Mouse (Mus musculus) embryonic facial prominence, embryonic 11.5 days (tissue): ENCODE data around the gene Phf14. TPM values are rescaled to one million over a fixed set of nuclear protein-coding genes. Genes with fewer than 3 reads are reported as not detected.
"Not testable (repeated sequence)": the region's sequence is repeated elsewhere in the genome, so short reads cannot be mapped to it uniquely, and the experiment has no call there.

ENCODE experiments used
- ATAC-seq: fragments of 200-750 bp; cut with Nextera tagmentation; replicated peaks from 2 replicates; pipeline ENCODE4 v1.8.0; 2017; ENCODE audit warnings: low read depth; ENCODE audit not compliant: insufficient number of reproducible peaks, low FRiP score, low TSS enrichment
- DNase-seq: peaks from one replicate; pipeline ENCODE4 v3.0.0-alpha.2; 2015; ENCODE audit warnings: low spot score
- H3K27ac ChIP-seq: fragments of 300-500 bp; sonication (generic); replicated peaks from 2 replicates; pipeline ENCODE4 v1.5.1; 2014; ENCODE audit warnings: mild to moderate bottlenecking, low read depth, low read length, control low read depth
- H3K27me3 ChIP-seq: fragments of 300-500 bp; sonication (generic); 2 replicates; pipeline ENCODE4 v1.6.1; 2014; ENCODE audit warnings: mild to moderate bottlenecking, low read length, moderate library complexity, mixed read lengths; ENCODE audit not compliant: control insufficient read depth, insufficient read depth
- H3K36me3 ChIP-seq: fragments of 300-500 bp; sonication (generic); replicated peaks from 2 replicates; pipeline ENCODE4 v1.6.1; 2014; ENCODE audit warnings: low read depth, mild to moderate bottlenecking, low read length, moderate library complexity, mixed read lengths; ENCODE audit not compliant: control insufficient read depth, insufficient read depth
- H3K4me1 ChIP-seq: fragments of 300-500 bp; sonication (generic); 2 replicates; pipeline ENCODE4 v1.6.1; 2014; ENCODE audit warnings: low read length, mixed read lengths; ENCODE audit not compliant: control insufficient read depth, insufficient read depth
- H3K4me2 ChIP-seq: fragments of 300-500 bp; sonication (generic); 2 replicates; pipeline ENCODE4 v1.6.1; 2014; ENCODE audit warnings: low read depth, mild to moderate bottlenecking, control low read depth, low read length, moderate library complexity
- H3K4me3 ChIP-seq: fragments of 300-500 bp; sonication (generic); 2 replicates; pipeline ENCODE4 v1.5.1; 2014; ENCODE audit warnings: low read depth, low read length, control low read depth
- H3K9ac ChIP-seq: fragments of 300-500 bp; sonication (generic); replicated peaks from 2 replicates; pipeline ENCODE4 v1.6.1; 2014; ENCODE audit warnings: mild to moderate bottlenecking, control low read depth, low read length
- H3K9me3 ChIP-seq: fragments of 300-500 bp; sonication (generic); replicated peaks from 2 replicates; pipeline ENCODE4 v1.6.1; 2016; ENCODE audit warnings: mild to moderate bottlenecking, low read length, inconsistent platforms, mixed read lengths; ENCODE audit not compliant: control insufficient read depth
- WGBS: fragments of 180-500 bp; shearing (Covaris S2); extraction: QIAGEN DNeasy Blood & Tissue Kit; methylation state at CpG from one replicate; pipeline ENCODE4 v1.1.7; 2014; 5-methylcytosine and 5-hydroxymethylcytosine counted together
- polyA plus RNA-seq: library from polyadenylated mRNA; unstranded; fragments of >200 nt; fragmentation: Nextera tagmentation; extraction: Ambion mirVana; gene quantifications from 2 replicates; pipeline ENCODE4 v1.2.1, GENCODE M21; 2014

The Phf14 gene
- polyA plus RNA-seq, result 88.1 and 106 TPM in 2 replicates

DNA sequence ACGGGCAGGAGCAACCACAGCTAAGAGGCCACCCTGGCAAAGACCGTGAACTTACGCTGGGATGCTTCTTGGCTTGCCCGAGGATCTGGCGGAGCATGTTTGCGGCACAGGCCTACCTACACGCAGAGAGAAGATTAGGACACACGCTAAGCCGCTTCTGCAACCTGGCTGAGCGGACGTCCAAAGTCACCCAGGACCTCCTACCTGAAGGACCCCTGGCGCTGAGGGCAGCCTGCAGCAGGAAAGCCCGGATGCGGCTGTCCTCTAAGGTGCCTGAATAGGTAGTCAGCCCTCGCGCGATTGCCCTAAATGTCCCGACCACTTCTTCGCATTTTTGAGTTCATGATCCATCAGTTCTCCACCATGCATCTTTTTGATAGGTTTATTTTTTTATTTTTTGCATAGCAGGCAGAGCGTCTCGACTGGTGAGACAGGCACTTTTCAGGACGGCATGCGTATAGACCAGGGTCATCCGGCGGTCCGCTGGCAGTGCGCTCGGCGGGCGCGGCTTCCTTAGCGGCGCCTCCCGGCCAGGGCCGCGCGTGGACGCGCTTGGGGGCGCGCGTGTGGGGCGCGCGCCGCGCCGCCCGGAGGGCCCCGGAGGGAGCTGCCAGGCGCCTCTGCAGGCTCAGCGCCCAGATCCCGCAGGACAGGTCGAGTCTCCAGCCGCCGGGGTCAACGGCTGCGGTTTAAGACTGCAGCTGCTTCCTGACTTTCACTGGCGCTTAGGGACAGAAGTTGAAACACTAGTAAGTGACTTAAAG lies at the start of gene Phf14, which contains the start of gene Ndufa4:
TSS of gene Phf14 (plus strand) at position 541 of the 764 bp plus-strand sequence.
TSS of gene Ndufa4 (minus strand) at position 229 of the 764 bp plus-strand sequence.
- H3K36me3 ChIP-seq, result peaks cover 3% of the 10 kb centered on the region
- DNase-seq, result peak; percentile 89
- peak within 1 kb of the TSS; percentile 87 for H3K9ac ChIP-seq
- peak within 1 kb of the TSS; percentile 50 for H3K4me2 ChIP-seq
- H3K4me1 ChIP-seq, result no peaks in the 10 kb centered on the region
- no peaks in the 10 kb centered on the region for H3K27me3 ChIP-seq
- H3K9me3 ChIP-seq, result no peaks in the 10 kb centered on the region
- peak within 1 kb of the TSS; percentile 79 for H3K4me3 ChIP-seq
- ATAC-seq, result peak; percentile 98
- under 1% methylated on average over 58 of the region's 59 CpGs for WGBS
- H3K27ac ChIP-seq, result peak within 1 kb of the TSS; percentile 22

DNA sequence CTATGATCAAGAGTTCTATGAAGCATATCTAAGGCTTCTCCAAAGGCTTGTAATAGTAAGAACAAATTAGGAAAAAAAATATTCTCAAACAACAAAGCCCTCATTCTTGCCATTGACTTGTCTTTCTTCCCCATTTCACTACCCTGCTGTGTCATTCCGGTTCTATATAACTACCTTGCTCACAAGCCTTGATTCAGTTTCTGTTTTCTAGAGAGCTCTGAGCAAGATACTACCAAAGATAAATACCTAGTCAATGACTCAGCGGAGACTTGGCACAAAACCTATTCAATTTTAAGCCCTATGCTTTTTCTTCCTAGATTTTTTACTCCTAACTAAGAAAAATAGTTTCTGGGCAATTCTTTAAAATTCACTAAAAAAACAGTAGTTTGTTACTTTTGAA lies 32.2 kb upstream of the Phf14 start:
- not testable (repeated sequence) for H3K27ac ChIP-seq, H3K4me3 ChIP-seq, DNase-seq, H3K4me1 ChIP-seq, H3K36me3 ChIP-seq, ATAC-seq, H3K27me3 ChIP-seq, H3K9ac ChIP-seq, H3K4me2 ChIP-seq, H3K9me3 ChIP-seq
- WGBS, result no CpG with 5 or more reads among the region's 2 CpGs

DNA sequence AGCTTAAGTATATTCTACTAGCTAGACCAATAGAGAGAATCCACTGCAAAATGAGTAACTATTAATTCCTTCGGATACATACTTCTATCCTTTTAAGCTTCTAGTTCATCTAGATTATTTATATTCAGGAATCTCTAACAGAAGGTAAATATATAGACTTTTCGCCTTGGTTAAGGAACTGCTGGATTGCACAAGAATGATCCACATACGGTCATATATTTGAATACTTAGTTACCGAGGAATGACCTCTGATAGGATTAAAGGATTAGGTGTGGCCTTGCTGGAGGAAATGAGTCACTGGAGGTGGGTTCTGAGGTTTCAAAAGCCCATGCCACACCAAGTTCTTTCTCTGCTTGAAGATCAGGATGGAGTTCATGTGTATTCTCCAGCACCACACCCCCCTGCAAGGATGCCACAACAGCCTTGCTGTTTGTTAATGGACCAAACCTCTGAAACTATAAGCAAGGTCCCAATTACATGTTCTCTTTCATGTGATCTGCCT lies 6.7 kb upstream of the Phf14 start:
- Histone ChIP-seq H3K36me3 (peaks cover 3% of the 10 kb centered on the region), H3K4me1 (no peaks in the 10 kb centered on the region), H3K9ac (no peak overlapping the region), H3K4me2 (no peak overlapping the region), H3K4me3 (no peak overlapping the region), H3K27ac (no peak overlapping the region), H3K9me3 (no peaks in the 10 kb centered on the region), H3K27me3 (no peaks in the 10 kb centered on the region)
- DNase-seq (no peak), ATAC-seq (no peak)
- WGBS, result 82% methylated on average over 4 of the region's 4 CpGs

DNA sequence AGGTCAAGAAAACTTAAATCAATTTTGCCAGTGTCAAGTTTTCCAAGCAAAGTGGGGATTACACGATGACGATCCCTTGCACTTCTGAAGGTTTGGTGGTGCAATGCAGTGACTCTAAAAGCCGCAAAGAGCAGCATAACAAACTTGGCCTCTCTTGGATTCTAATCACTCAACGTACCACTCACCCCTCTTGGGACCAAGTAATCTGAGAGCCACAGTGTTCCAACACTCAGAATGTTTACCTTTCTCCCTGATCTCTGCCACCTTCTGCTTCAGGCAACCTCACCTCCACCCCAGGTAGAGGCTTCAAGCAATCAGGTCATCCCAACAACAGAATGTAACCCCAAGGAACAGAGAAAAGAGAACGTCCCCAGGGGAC lies 730 bp upstream of the Phf14 start:
- Histone ChIP-seq H3K4me3 (peak overlapping the region; percentile 79), H3K9me3 (no peaks in the 10 kb centered on the region), H3K9ac (peak overlapping the region; percentile 87), H3K4me1 (no peaks in the 10 kb centered on the region), H3K4me2 (peak overlapping the region; percentile 50), H3K27me3 (no peaks in the 10 kb centered on the region), H3K36me3 (peaks cover 3% of the 10 kb centered on the region), H3K27ac (peak overlapping the region; percentile 22; the same call in 1 of the 2 replicates)
- ATAC-seq (peak; percentile 58), DNase-seq (peak; percentile 19)
- WGBS, result 0% methylated on average over 5 of the region's 5 CpGs

DNA sequence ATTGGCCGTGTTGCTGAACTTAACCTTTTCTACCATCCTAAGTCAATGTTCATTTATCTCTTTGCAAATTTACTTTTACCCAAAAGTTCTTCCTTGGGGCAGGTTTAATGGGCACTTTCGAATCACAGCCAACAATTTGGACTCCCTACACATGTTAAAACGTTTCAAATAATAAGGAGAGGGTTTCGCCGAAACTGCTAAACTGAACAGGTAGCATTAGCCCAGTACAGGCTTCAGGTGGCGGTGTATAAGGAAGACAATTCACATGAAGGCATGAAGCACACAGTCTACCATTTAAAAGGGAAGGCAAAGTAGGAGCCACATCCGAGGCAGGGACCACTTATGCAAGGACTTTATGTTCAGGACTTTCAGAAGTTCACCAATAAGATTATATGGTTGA lies 561 bp downstream of the Phf14 start:
- ATAC-seq (no peak), DNase-seq (no peak)
- Histone ChIP-seq H3K4me1 (no peaks in the 10 kb centered on the region), H3K36me3 (peaks cover 3% of the 10 kb centered on the region), H3K4me3 (peak overlapping the region; percentile 79), H3K4me2 (peak overlapping the region; percentile 30), H3K27ac (peak overlapping the region; percentile 22; the same call in 1 of the 2 replicates), H3K27me3 (no peaks in the 10 kb centered on the region), H3K9ac (peak overlapping the region; percentile 87), H3K9me3 (no peaks in the 10 kb centered on the region)
- WGBS, result 33% methylated on average over 7 of the region's 7 CpGs

DNA sequence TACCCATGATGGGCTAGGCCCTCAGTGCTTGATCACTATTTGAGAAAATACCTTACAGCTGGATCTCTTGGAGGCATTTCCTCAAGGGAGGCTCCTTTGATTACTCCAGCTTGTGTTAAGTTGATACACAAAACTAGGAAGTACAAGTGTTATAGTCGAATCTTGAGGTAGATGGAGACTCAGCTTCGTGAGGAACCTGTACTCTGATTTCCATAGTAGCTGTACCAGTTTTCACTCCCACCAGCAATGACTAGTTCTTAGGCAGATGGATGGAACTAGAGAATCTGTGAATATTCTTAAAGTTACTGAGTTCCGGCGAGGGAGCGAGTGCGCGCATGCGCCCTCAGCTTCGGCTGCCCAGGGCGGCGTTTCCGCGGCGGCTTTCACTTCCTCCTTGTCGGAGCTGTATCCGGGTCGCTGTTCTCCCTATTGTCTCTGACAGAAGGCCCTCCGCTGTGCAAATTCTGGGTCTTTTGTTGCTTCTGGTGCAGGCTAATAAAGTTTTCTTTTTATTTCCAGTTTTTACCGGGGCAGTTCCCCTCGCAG lies 18.0 kb downstream of the Phf14 start:
- H3K27me3 ChIP-seq, result no peaks in the 10 kb centered on the region
- peak overlapping the region; percentile 65 for H3K4me3 ChIP-seq
- ATAC-seq (peak; percentile 94), DNase-seq (peak; percentile 91)
- H3K36me3 ChIP-seq, result no peaks in the 10 kb centered on the region; the same call in 1 of the 2 replicates
- H3K4me1 ChIP-seq, result no peaks in the 10 kb centered on the region
- WGBS, result under 1% methylated on average over 20 of the region's 20 CpGs
- H3K9me3 ChIP-seq, result no peaks in the 10 kb centered on the region
- H3K27ac ChIP-seq, result peak overlapping the region; percentile 98
- H3K9ac ChIP-seq, result peak overlapping the region; percentile 88
- H3K4me2 ChIP-seq, result peak overlapping the region; percentile 37

DNA sequence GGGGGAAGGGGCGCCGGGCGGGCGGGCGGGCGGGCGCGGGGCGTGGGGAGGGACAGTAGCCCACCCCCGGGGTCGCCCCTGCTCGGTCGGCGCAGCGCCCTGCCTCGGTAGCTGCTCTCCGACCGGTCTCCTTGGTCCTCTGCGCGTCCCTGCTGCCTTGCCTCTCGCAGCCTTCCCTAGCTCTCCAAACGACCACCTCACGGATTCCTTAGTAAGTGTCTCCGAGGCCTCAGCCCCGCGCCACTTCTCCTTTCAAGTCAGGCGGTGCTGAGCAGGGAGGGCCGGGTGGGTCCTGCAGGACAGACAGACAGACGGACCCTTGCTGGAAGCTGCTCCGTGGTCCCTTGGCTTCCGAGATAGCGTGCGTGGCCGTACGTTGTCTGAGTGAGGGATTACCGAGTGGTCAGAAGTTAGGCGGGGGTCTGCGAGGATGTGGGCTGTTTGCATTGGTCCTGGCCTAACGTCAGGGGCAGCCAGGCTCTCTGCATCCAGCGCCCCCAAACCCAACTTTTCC lies 18.5 kb downstream of the Phf14 start:
- peak; percentile 60 for DNase-seq
- peak; percentile 86 for ATAC-seq
- peak overlapping the region; percentile 37 for H3K4me2 ChIP-seq
- no peaks in the 10 kb centered on the region for H3K9me3 ChIP-seq
- H3K27ac ChIP-seq, result peak overlapping the region; percentile 98
- peak overlapping the region; percentile 88 for H3K9ac ChIP-seq
- no peaks in the 10 kb centered on the region for H3K27me3 ChIP-seq
- H3K4me1 ChIP-seq, result no peaks in the 10 kb centered on the region
- WGBS, result 0% methylated on average over 30 of the region's 40 CpGs
- peak overlapping the region; percentile 65 for H3K4me3 ChIP-seq
- H3K36me3 ChIP-seq, result no peaks in the 10 kb centered on the region; the same call in 1 of the 2 replicates

DNA sequence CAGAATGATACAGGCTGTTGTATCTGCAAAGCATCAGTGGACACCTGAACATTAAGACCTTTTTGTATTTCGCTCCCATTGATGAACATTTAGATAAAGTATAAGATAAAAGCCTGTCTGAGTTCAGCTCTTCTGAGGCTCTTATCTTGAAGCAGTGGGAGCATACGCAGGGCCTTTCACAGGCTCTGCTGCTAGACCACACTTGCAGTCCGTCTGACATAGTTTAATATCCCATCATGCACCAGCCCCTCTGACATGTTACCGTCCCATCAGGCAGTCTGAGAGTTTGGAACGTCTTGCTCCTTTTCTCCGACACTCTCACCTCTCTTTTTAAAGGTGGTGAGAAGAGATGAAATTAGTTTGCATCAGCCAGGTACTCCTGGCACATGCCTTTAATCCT lies 19.9 kb downstream of the Phf14 start:
- Histone ChIP-seq H3K36me3 (no peaks in the 10 kb centered on the region; the same call in 1 of the 2 replicates), H3K4me1 (no peaks in the 10 kb centered on the region), H3K9ac (no peak overlapping the region), H3K27ac (no peak overlapping the region), H3K9me3 (no peaks in the 10 kb centered on the region), H3K4me2 (no peak overlapping the region), H3K27me3 (no peaks in the 10 kb centered on the region), H3K4me3 (no peak overlapping the region)
- DNase-seq (no peak), ATAC-seq (no peak)
- WGBS, result 91% methylated on average over 6 of the region's 6 CpGs
